Mouse (Mus musculus) cortical plate, adult 2 months (tissue): Measurements from ENCODE around the gene Gm29133. TPM values are rescaled to one million over a fixed set of nuclear protein-coding genes. Genes with fewer than 3 reads are reported as not detected.

Experiments used
- H3K27ac ChIP-seq: fragments of 200-500 bp; 2 replicates; pipeline ENCODE4 v1.5.1; 2012; ENCODE audit warnings: low read length, control low read depth, inconsistent platforms; ENCODE audit not compliant: insufficient read depth
- H3K4me1 ChIP-seq: fragments of 200-500 bp; 2 replicates; pipeline ENCODE4 v1.6.1; 2011; ENCODE audit warnings: low read length; ENCODE audit not compliant: control insufficient read depth, insufficient read depth
- H3K4me3 ChIP-seq: fragments of 200-500 bp; 2 replicates; pipeline ENCODE4 v1.5.1; 2011; ENCODE audit warnings: mild to moderate bottlenecking, low read length, control low read depth; ENCODE audit not compliant: insufficient read depth
- CTCF ChIP-seq: fragments of 200-500 bp; IDR thresholded peaks from 2 replicates; pipeline ENCODE4 v1.5.1; 2011; ENCODE audit warnings: mild to moderate bottlenecking, control low read depth, low read length; ENCODE audit not compliant: insufficient read depth; ENCODE audit errors: extremely low read depth
- POLR2A ChIP-seq: fragments of 200-500 bp; IDR thresholded peaks from 2 replicates; pipeline ENCODE4 v1.6.1; 2011; ENCODE audit warnings: mild to moderate bottlenecking, low read length, control low read depth; ENCODE audit not compliant: insufficient read depth; ENCODE audit errors: extremely low read depth
- polyA plus RNA-seq: library from polyadenylated mRNA; depleted of rRNA; stranded (reverse); fragments of >200 nt; gene quantifications from 2 replicates; pipeline ENCODE4 v1.2.3, GENCODE M21; 2012; rRNA removed

Gene Gm29133
- polyA plus RNA-seq, 1 experiment: not detected

GRCm38 (mm10) chr3:75763351-75763750 is 15.4 kb downstream of the Gm29133 start:
- H3K4me3 ChIP-seq: no peak overlapping the region
- no peak overlapping the region for H3K27ac ChIP-seq
- TF ChIP-seq POLR2A (no peak), CTCF (no peak)
- H3K4me1 ChIP-seq: no peaks in the 10 kb centered on the region

GRCm38 (mm10) chr3:75774253-75774652 is 26.3 kb downstream of the Gm29133 start:
- H3K27ac ChIP-seq: no peak overlapping the region
- no peaks in the 10 kb centered on the region for H3K4me1 ChIP-seq
- no peak overlapping the region for H3K4me3 ChIP-seq
- TF ChIP-seq CTCF: no peak
- TF ChIP-seq POLR2A: no peak

- H3K4me3 ChIP-seq: no peak overlapping the region
- H3K4me1 ChIP-seq: no peaks in the 10 kb centered on the region
- TF ChIP-seq POLR2A: no peak
- TF ChIP-seq CTCF: no peak
- no peak overlapping the region for H3K27ac ChIP-seq
Measured at GRCm38 (mm10) chr3:75808001-75808400, 60.0 kb downstream of the Gm29133 start.

- Histone ChIP-seq H3K4me1 (no peaks in the 10 kb centered on the region), H3K4me3 (no peak overlapping the region), H3K27ac (no peak overlapping the region)
- TF ChIP-seq POLR2A: no peak
- no peak for TF ChIP-seq CTCF
Measured at GRCm38 (mm10) chr3:75823934-75824333, 75.9 kb downstream of the Gm29133 start.

GRCm38 (mm10) chr3:75824458-75824857 is 76.5 kb downstream of the Gm29133 start:
- Histone ChIP-seq H3K27ac (no peak overlapping the region), H3K4me3 (no peak overlapping the region), H3K4me1 (no peaks in the 10 kb centered on the region)
- TF ChIP-seq POLR2A (no peak), CTCF (no peak)

- no peaks in the 10 kb centered on the region for H3K4me1 ChIP-seq
- TF ChIP-seq CTCF (no peak), POLR2A (no peak)
- no peak overlapping the region for H3K27ac ChIP-seq
- no peak overlapping the region for H3K4me3 ChIP-seq
Measured at GRCm38 (mm10) chr3:75834827-75835226, 86.8 kb downstream of the Gm29133 start.

- Histone ChIP-seq H3K4me1 (no peaks in the 10 kb centered on the region), H3K27ac (no peak overlapping the region), H3K4me3 (no peak overlapping the region)
- no peak for TF ChIP-seq CTCF
- TF ChIP-seq POLR2A: no peak
Measured at GRCm38 (mm10) chr3:75835286-75835967, 87.4 kb downstream of the Gm29133 start.

Other genes starting within 250 kb of the Gm29133 start
- gene Pdcd10, start 191.3 kb upstream of the Gm29133 start, polyA plus RNA-seq: 38.8 and 43.3 TPM in 2 replicates
- gene Serpini1, start 190.7 kb upstream of the Gm29133 start, polyA plus RNA-seq: 119 and 130 TPM in 2 replicates
- 20.4 and 22.9 TPM in 2 replicates for gene Golim4, start 208.8 kb downstream of the Gm29133 start, polyA plus RNA-seq